Mouse (Mus musculus): ENCODE results near the gene Slc35f6.

- no peak for TF ChIP-seq CTCF (IDR thresholded peaks at IDR 0.05; ENCODE audit: borderline replicate concordance, control insufficient read depth, extremely low read depth, insufficient read depth, low read length, poor library complexity)
- TF ChIP-seq POLR2A (IDR thresholded peaks at IDR 0.05; ENCODE audit: control insufficient read depth, extremely low read depth, insufficient read depth, low read length, poor library complexity), result no peak
These were observed 27.2 kb upstream of the Slc35f6 start for GRCm38 (mm10) chr5:30620567-30620966.

All from thymus, adult 2 months (tissue).